Mouse (Mus musculus): ENCODE results near the gene Gm3500.
"Not testable (repeated sequence)": the region's sequence is repeated elsewhere in the genome, so short reads cannot be mapped to it uniquely, and the experiment has no call there.

Gene Gm3500

DNA sequence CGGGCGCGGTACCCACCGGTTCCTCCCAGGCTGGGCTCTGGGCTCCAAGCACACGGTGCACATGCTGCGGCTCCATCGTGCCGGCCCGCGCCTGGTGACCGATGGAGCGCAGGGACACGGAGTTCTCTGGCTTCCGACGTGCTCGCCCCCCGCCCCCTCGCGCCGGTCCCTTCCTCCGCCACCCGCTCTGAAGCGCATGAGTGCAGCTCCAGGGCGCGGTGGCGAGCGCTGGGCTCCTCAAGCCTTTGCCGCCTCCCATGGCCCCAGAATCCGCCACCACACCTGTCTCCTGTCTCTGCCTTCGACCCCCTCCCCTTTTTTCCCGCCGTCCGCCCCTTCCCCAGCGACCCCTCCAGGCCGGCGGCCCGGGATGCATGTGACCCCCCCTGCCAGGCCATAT is at the start of gene Gm3500:
TSS of gene Gm3500 (minus strand) at position 101 of the 400 bp plus-strand sequence.
- DNase-seq, result not testable (repeated sequence)

DNA sequence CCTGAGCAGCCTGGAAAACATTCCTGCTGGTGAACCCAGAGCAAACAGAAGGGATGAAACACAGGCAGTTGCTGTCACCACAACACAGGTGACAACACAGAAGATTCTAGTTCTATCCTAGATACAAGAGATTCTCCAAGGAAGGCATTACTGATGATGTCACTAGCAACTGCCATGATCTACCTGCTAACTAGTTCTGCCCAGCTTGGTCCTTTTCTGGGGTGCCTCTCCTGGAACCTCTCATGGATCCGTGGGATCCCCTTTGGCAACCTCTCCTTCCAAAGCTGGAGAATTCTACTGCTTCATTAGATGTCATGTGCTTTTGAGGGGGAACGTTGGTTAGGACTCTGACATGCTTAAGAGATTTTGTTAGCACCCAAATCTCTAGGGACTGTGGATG is 54.0 kb downstream of the Gm3500 start, which contains the start of gene Gm3542:
TSS of gene Gm3542 (minus strand) at position 101 of the 400 bp plus-strand sequence.
- not testable (repeated sequence) for DNase-seq
